Mouse (Mus musculus): ENCODE measurements at regions not wholly inside any gene's neighbourhood (a gene's known extent, or its start where the extent isn't known, plus 50 kb on each side); places are given as distances from the start of the nearest gene placed in this dataset.

GRCm38 (mm10) chr12:56472856-56473647 lies 63.7 kb downstream of the Nkx2-1 start:
- Histone ChIP-seq H3K9ac (no peak overlapping the region), H3K4me2 (replicated peaks) (no peak overlapping the region), H3K27me3 (no peaks in the 10 kb centered on the region), H3K4me1 (no peaks in the 10 kb centered on the region), H3K27ac (replicated peaks) (no peak overlapping the region), H3K36me3 (no peaks in the 10 kb centered on the region), H3K4me3 (replicated peaks) (no peak overlapping the region), H3K9me3 (replicated peaks) (no peaks in the 10 kb centered on the region)
- 61% methylated on average over 10 of the region's 10 CpGs for WGBS
- ATAC-seq (ENCODE audit: insufficient number of reproducible peaks, low FRiP score, low TSS enrichment, low read depth): no peak

- Histone ChIP-seq H3K9me3 (replicated peaks) (no peaks in the 10 kb centered on the region), H3K36me3 (no peaks in the 10 kb centered on the region), H3K9ac (no peak overlapping the region), H3K4me2 (replicated peaks) (no peak overlapping the region), H3K27ac (replicated peaks) (no peak overlapping the region), H3K4me1 (no peaks in the 10 kb centered on the region), H3K4me3 (replicated peaks) (no peak overlapping the region), H3K27me3 (no peaks in the 10 kb centered on the region)
- 72% methylated on average over 10 of the region's 10 CpGs for WGBS
- no peak for ATAC-seq (ENCODE audit: insufficient number of reproducible peaks, low FRiP score, low TSS enrichment, low read depth)
Measured at GRCm38 (mm10) chr12:56470932-56471500, 65.7 kb downstream of the Nkx2-1 start.

GRCm38 (mm10) chr12:56459508-56460119 lies 77.1 kb downstream of the Nkx2-1 start:
- H3K4me3 ChIP-seq (replicated peaks): no peak overlapping the region
- WGBS: 7% methylated on average over 10 of the region's 10 CpGs
- H3K36me3 ChIP-seq: no peaks in the 10 kb centered on the region
- H3K27ac ChIP-seq (replicated peaks): no peak overlapping the region
- 0 out of 2 replicates have a peak overlapping the region, but pooled peaks have one; percentile 8 for H3K4me2 ChIP-seq (replicated peaks)
- ATAC-seq (ENCODE audit: insufficient number of reproducible peaks, low FRiP score, low TSS enrichment, low read depth): no peak
- H3K9ac ChIP-seq: no peak overlapping the region
- H3K9me3 ChIP-seq (replicated peaks): no peaks in the 10 kb centered on the region
- H3K27me3 ChIP-seq: peaks cover 8% of the 10 kb centered on the region
- H3K4me1 ChIP-seq: no peaks in the 10 kb centered on the region

GRCm38 (mm10) chr12:56458665-56459507 lies 77.8 kb downstream of the Nkx2-1 start:
- Histone ChIP-seq H3K9ac (no peak overlapping the region), H3K27me3 (peaks cover 8% of the 10 kb centered on the region), H3K4me3 (replicated peaks) (no peak overlapping the region), H3K4me2 (replicated peaks) (0 out of 2 replicates have a peak overlapping the region, but pooled peaks have one; percentile 8), H3K36me3 (no peaks in the 10 kb centered on the region), H3K27ac (replicated peaks) (no peak overlapping the region), H3K4me1 (no peaks in the 10 kb centered on the region), H3K9me3 (replicated peaks) (no peaks in the 10 kb centered on the region)
- WGBS: 8% methylated on average over 16 of the region's 16 CpGs
- ATAC-seq (ENCODE audit: insufficient number of reproducible peaks, low FRiP score, low TSS enrichment, low read depth): no peak

GRCm38 (mm10) chr12:56457951-56458350 lies 78.8 kb downstream of the Nkx2-1 start:
- Histone ChIP-seq H3K36me3 (no peaks in the 10 kb centered on the region), H3K4me1 (no peaks in the 10 kb centered on the region), H3K4me3 (replicated peaks) (no peak overlapping the region), H3K9me3 (replicated peaks) (no peaks in the 10 kb centered on the region), H3K9ac (no peak overlapping the region), H3K27me3 (peaks cover 8% of the 10 kb centered on the region), H3K4me2 (replicated peaks) (no peak overlapping the region), H3K27ac (replicated peaks) (no peak overlapping the region)
- WGBS: 24% methylated on average over 5 of the region's 5 CpGs
- no peak for ATAC-seq (ENCODE audit: insufficient number of reproducible peaks, low FRiP score, low TSS enrichment, low read depth)

- Histone ChIP-seq H3K27me3 (peaks cover 8% of the 10 kb centered on the region), H3K9ac (no peak overlapping the region), H3K36me3 (no peaks in the 10 kb centered on the region), H3K4me3 (replicated peaks) (no peak overlapping the region), H3K4me2 (replicated peaks) (no peak overlapping the region), H3K4me1 (no peaks in the 10 kb centered on the region), H3K27ac (replicated peaks) (no peak overlapping the region), H3K9me3 (replicated peaks) (no peaks in the 10 kb centered on the region)
- WGBS: 22% methylated on average over 2 of the region's 2 CpGs
- ATAC-seq (ENCODE audit: insufficient number of reproducible peaks, low FRiP score, low TSS enrichment, low read depth): no peak
Measured at GRCm38 (mm10) chr12:56457356-56457755, 79.4 kb downstream of the Nkx2-1 start.

GRCm38 (mm10) chr12:56450261-56450660 lies 86.4 kb downstream of the Nkx2-1 start:
- no peak overlapping the region for H3K27ac ChIP-seq (replicated peaks)
- WGBS: 67% methylated on average over 2 of the region's 2 CpGs
- H3K4me1 ChIP-seq: no peaks in the 10 kb centered on the region
- H3K36me3 ChIP-seq: no peaks in the 10 kb centered on the region
- no peak overlapping the region for H3K4me2 ChIP-seq (replicated peaks)
- H3K4me3 ChIP-seq (replicated peaks): no peak overlapping the region
- no peaks in the 10 kb centered on the region for H3K9me3 ChIP-seq (replicated peaks)
- no peaks in the 10 kb centered on the region for H3K27me3 ChIP-seq
- no peak for ATAC-seq (ENCODE audit: insufficient number of reproducible peaks, low FRiP score, low TSS enrichment, low read depth)
- H3K9ac ChIP-seq: no peak overlapping the region

- WGBS: 78% methylated on average over 12 of the region's 12 CpGs
- Histone ChIP-seq H3K9ac (no peak overlapping the region), H3K4me1 (no peaks in the 10 kb centered on the region), H3K9me3 (replicated peaks) (no peaks in the 10 kb centered on the region), H3K27me3 (no peaks in the 10 kb centered on the region), H3K4me3 (replicated peaks) (no peak overlapping the region), H3K27ac (replicated peaks) (no peak overlapping the region), H3K36me3 (no peaks in the 10 kb centered on the region), H3K4me2 (replicated peaks) (no peak overlapping the region)
- ATAC-seq (ENCODE audit: insufficient number of reproducible peaks, low FRiP score, low TSS enrichment, low read depth): no peak
Measured at GRCm38 (mm10) chr12:56448786-56449564, 87.7 kb downstream of the Nkx2-1 start.

GRCm38 (mm10) chr12:56441166-56441817 lies 95.4 kb downstream of the Nkx2-1 start:
- Histone ChIP-seq H3K4me3 (replicated peaks) (no peak overlapping the region), H3K27ac (replicated peaks) (no peak overlapping the region), H3K9ac (no peak overlapping the region), H3K27me3 (no peaks in the 10 kb centered on the region), H3K4me2 (replicated peaks) (no peak overlapping the region), H3K4me1 (no peaks in the 10 kb centered on the region), H3K9me3 (replicated peaks) (no peaks in the 10 kb centered on the region), H3K36me3 (no peaks in the 10 kb centered on the region)
- 72% methylated on average over 8 of the region's 8 CpGs for whole genome bisulfite sequencing
- no peak for ATAC-seq (ENCODE audit: insufficient number of reproducible peaks, low FRiP score, low TSS enrichment, low read depth)

- Histone ChIP-seq H3K27ac (replicated peaks) (no peak overlapping the region), H3K9me3 (replicated peaks) (no peaks in the 10 kb centered on the region), H3K4me2 (replicated peaks) (no peak overlapping the region), H3K4me1 (no peaks in the 10 kb centered on the region), H3K9ac (no peak overlapping the region), H3K36me3 (no peaks in the 10 kb centered on the region), H3K4me3 (replicated peaks) (no peak overlapping the region), H3K27me3 (no peaks in the 10 kb centered on the region)
- 46% methylated on average over 12 of the region's 12 CpGs for WGBS
- ATAC-seq (ENCODE audit: insufficient number of reproducible peaks, low FRiP score, low TSS enrichment, low read depth): no peak
Measured at GRCm38 (mm10) chr12:56440068-56440847, 94.6 kb upstream of the Mbip start.
